Mouse (Mus musculus) hematopoietic stem cell, adult 5-6 weeks (primary cell): ENCODE data around the gene Cldn6. TPM values are rescaled to one million over a fixed set of nuclear protein-coding genes. Genes with fewer than 3 reads are reported as not detected.

Source experiments
- total RNA-seq: library from RNA; stranded (forward); fragments of 172-1452, 232-1000 nt; gene quantifications from 2 replicates; pipeline ENCODE4 v1.2.3, GENCODE M21; 2017

Gene Cldn6
- total RNA-seq, 1 experiment from 2014 or later, result not detected

Other genes with a start within 250 kb of the Cldn6 start
- not detected in 2 replicates for gene Vmn2r117, start 199.6 kb upstream of the Cldn6 start, total RNA-seq
- gene Zfp213, start 115.0 kb upstream of the Cldn6 start, total RNA-seq, result 6.4 and 11.4 TPM in 2 replicates
- gene Zfp13, start 79.8 kb upstream of the Cldn6 start, total RNA-seq, result 0.25 TPM in 1 of 2 replicates, not detected in the other
- gene Zscan10, start 78.4 kb upstream of the Cldn6 start, total RNA-seq, result not detected in 2 replicates
- gene Mmp25, start 34.0 kb upstream of the Cldn6 start, total RNA-seq, result 2.7 and 5.2 TPM in 2 replicates
- gene Bicdl2, start 18.7 kb upstream of the Cldn6 start, total RNA-seq, result not detected in 2 replicates
- gene Hcfc1r1, start 5.7 kb upstream of the Cldn6 start, total RNA-seq, result 32.0 and 33.6 TPM in 2 replicates
- gene Thoc6, start 5.4 kb upstream of the Cldn6 start, total RNA-seq, result 34.0 and 48.2 TPM in 2 replicates
- 6.3 and 24.1 TPM in 2 replicates for gene Tnfrsf12a, start 1.8 kb upstream of the Cldn6 start, total RNA-seq
- not detected in 2 replicates for gene Cldn9, start 4.8 kb downstream of the Cldn6 start, total RNA-seq
- not detected in 2 replicates for gene 1520401A03Rik, start 43.5 kb downstream of the Cldn6 start, total RNA-seq
- gene Pkmyt1, start 47.1 kb downstream of the Cldn6 start, total RNA-seq, result 13.9 and 14.3 TPM in 2 replicates
- gene Paqr4, start 61.6 kb downstream of the Cldn6 start, total RNA-seq, result 2.3 and 3.4 TPM in 2 replicates
- gene Kremen2, start 66.6 kb downstream of the Cldn6 start, total RNA-seq, result not detected in 2 replicates
- gene Flywch1, start 92.4 kb downstream of the Cldn6 start, total RNA-seq, result 26.3 and 33.2 TPM in 2 replicates
- 6.3 and 9.1 TPM in 2 replicates for gene Flywch2, start 106.8 kb downstream of the Cldn6 start, total RNA-seq
- 133 and 212 TPM in 2 replicates for gene Srrm2, start 111.3 kb downstream of the Cldn6 start, total RNA-seq
- 82.3 and 105 TPM in 2 replicates for gene Elob, start 149.9 kb downstream of the Cldn6 start, total RNA-seq
- gene Prss33, start 156.8 kb downstream of the Cldn6 start, total RNA-seq, result 0.65 TPM in 1 of 2 replicates, not detected in the other
- gene Prss32, start 164.6 kb downstream of the Cldn6 start, total RNA-seq, result not detected in 2 replicates
- not detected in 2 replicates for gene Prss41, start 164.9 kb downstream of the Cldn6 start, total RNA-seq
- not detected in 2 replicates for gene Prss21, start 188.8 kb downstream of the Cldn6 start, total RNA-seq
- gene Dcpp1, start 201.6 kb downstream of the Cldn6 start, total RNA-seq, result not detected in 2 replicates
- gene Dcpp2, start 201.6 kb downstream of the Cldn6 start, total RNA-seq, result not detected in 2 replicates
- gene Dcpp3, start 238.2 kb downstream of the Cldn6 start, total RNA-seq, result not detected in 2 replicates